ENCODE assay signal across 9 mouse cellular contexts in genomic region chr7:43796355-43796754, GRCm38 (mm10). TPM values are rescaled to one million over a fixed set of nuclear protein-coding genes. Genes with fewer than 3 reads are reported as not detected.
DNase-seq lines count a peak whose midpoint lies in the region; ATAC-seq lines count a peak whose summit lies in the region.
"Had no signal": no experiment of that assay in that cellular context is flagged by ENCODE, and none has a peak within 500 bp of the region (broad histone marks: within the 10 kb centered on the region; RNA-seq: fewer than 3 reads in every experiment).

No protein-coding gene starts in this region.

- WGBS in kidney, embryonic 16.5 days, result 1% methylated on average over 8 of the region's 8 CpGs
- 9% methylated on average over 8 of the region's 8 CpGs for WGBS in embryonic facial prominence, embryonic 12.5 days
- 7% methylated on average over 8 of the region's 8 CpGs for WGBS in hindbrain, embryonic 16.5 days
- WGBS in midbrain, embryonic 15.5 days, result 8% methylated on average over 8 of the region's 8 CpGs

- no peak for DNase-seq in kidney, postnatal 14 days
- no peak for DNase-seq in thymus, postnatal 0 days (ENCODE audit: low spot score)

- no peaks in the 10 kb centered on the region for H3K9me3 ChIP-seq in kidney, embryonic 16.5 days (ENCODE audit: low read length)
- no peaks in the 10 kb centered on the region for H3K9me3 ChIP-seq in embryonic facial prominence, embryonic 12.5 days
- no peaks in the 10 kb centered on the region for H3K9me3 ChIP-seq in hindbrain, embryonic 16.5 days (ENCODE audit: control insufficient read depth, low read length)
- no peaks in the 10 kb centered on the region for H3K9me3 ChIP-seq in midbrain, embryonic 15.5 days

- no peaks in the 10 kb centered on the region for H3K36me3 ChIP-seq in kidney, embryonic 16.5 days (ENCODE audit: insufficient read depth, low read length)
- H3K36me3 ChIP-seq in embryonic facial prominence, embryonic 12.5 days, result no peaks in the 10 kb centered on the region
- H3K36me3 ChIP-seq in hindbrain, embryonic 16.5 days (ENCODE audit: control insufficient read depth, insufficient read depth, low read length), result no peaks in the 10 kb centered on the region
- H3K36me3 ChIP-seq in midbrain, embryonic 15.5 days (replicated peaks), result no peaks in the 10 kb centered on the region

- H3K4me2 ChIP-seq in kidney, embryonic 16.5 days (replicated peaks; ENCODE audit: low read depth, low read length), result peak overlapping the region; percentile 93
- H3K4me2 ChIP-seq in embryonic facial prominence, embryonic 12.5 days (replicated peaks), result peak overlapping the region; percentile 78
- H3K4me2 ChIP-seq in hindbrain, embryonic 16.5 days (ENCODE audit: low read length), result peak overlapping the region; percentile 88
- peak overlapping the region; percentile 74 for H3K4me2 ChIP-seq in midbrain, embryonic 15.5 days

- peaks cover 16% of the 10 kb centered on the region for H3K4me1 ChIP-seq in kidney, embryonic 16.5 days (ENCODE audit: insufficient read depth, low read length)
- no peaks in the 10 kb centered on the region for H3K4me1 ChIP-seq in embryonic facial prominence, embryonic 12.5 days
- peaks cover 9% of the 10 kb centered on the region; the same call in 1 of the 2 replicates for H3K4me1 ChIP-seq in hindbrain, embryonic 16.5 days (ENCODE audit: control insufficient read depth, insufficient read depth, low read depth, low read length)
- peaks cover 21% of the 10 kb centered on the region for H3K4me1 ChIP-seq in midbrain, embryonic 15.5 days

- peak overlapping the region; percentile 59 for H3K4me3 ChIP-seq in kidney, embryonic 16.5 days (ENCODE audit: low read length)
- peak overlapping the region; percentile 54 for H3K4me3 ChIP-seq in embryonic facial prominence, embryonic 12.5 days
- H3K4me3 ChIP-seq in hindbrain, embryonic 16.5 days (ENCODE audit: low read length), result peak overlapping the region; percentile 49
- H3K4me3 ChIP-seq in midbrain, embryonic 15.5 days, result peak overlapping the region; percentile 45

- H3K9ac ChIP-seq in kidney, embryonic 16.5 days (replicated peaks; ENCODE audit: low read length), result no peak overlapping the region
- H3K9ac ChIP-seq in embryonic facial prominence, embryonic 12.5 days, result peak overlapping the region; percentile 39; the same call in 1 of the 2 replicates
- peak overlapping the region; percentile 55 for H3K9ac ChIP-seq in hindbrain, embryonic 16.5 days (ENCODE audit: low read depth, low read length)
- peak overlapping the region; percentile 20; the same call in 1 of the 2 replicates for H3K9ac ChIP-seq in midbrain, embryonic 15.5 days

- H3K27me3 ChIP-seq in kidney, embryonic 16.5 days (ENCODE audit: insufficient read depth, low read length), result no peaks in the 10 kb centered on the region
- peaks cover 30% of the 10 kb centered on the region for H3K27me3 ChIP-seq in embryonic facial prominence, embryonic 12.5 days
- peaks cover 10% of the 10 kb centered on the region for H3K27me3 ChIP-seq in hindbrain, embryonic 16.5 days (replicated peaks; ENCODE audit: control insufficient read depth, insufficient read depth, low read length)
- H3K27me3 ChIP-seq in midbrain, embryonic 15.5 days (replicated peaks), result peaks cover 28% of the 10 kb centered on the region

- peak; percentile 5; the same call in 1 of the 2 replicates for ATAC-seq in kidney, embryonic 16.5 days (ENCODE audit: low FRiP score, low TSS enrichment)
- no peak for ATAC-seq in embryonic facial prominence, embryonic 12.5 days (ENCODE audit: insufficient number of reproducible peaks, insufficient read depth, low FRiP score, low TSS enrichment)
- ATAC-seq in hindbrain, embryonic 16.5 days, result peak; percentile 55
- ATAC-seq in midbrain, embryonic 15.5 days (replicated peaks), result peak; percentile 48
- no peak for ATAC-seq in CD4-positive, CD25-positive, alpha-beta regulatory T cell, adult 4 months
- ATAC-seq in cerebellum, adult (ENCODE audit: insufficient number of reproducible peaks, low FRiP score, low TSS enrichment), result no peak

- H3K27ac ChIP-seq in kidney, embryonic 16.5 days (ENCODE audit: low read length), result no peak overlapping the region
- no peak overlapping the region for H3K27ac ChIP-seq in embryonic facial prominence, embryonic 12.5 days
- H3K27ac ChIP-seq in hindbrain, embryonic 16.5 days (ENCODE audit: low read depth, low read length), result no peak overlapping the region
- no peak overlapping the region for H3K27ac ChIP-seq in midbrain, embryonic 15.5 days

RNA-seq across cellular contexts. Expression of gene Klk8, which starts 1.0 kb away (rescaled TPM):
- 31.2 and 34.4 TPM in 2 replicates for polyA plus RNA-seq in kidney, embryonic 16.5 days (2015; fragmentation: Nextera tagmentation; extraction: Ambion mirVana)
- 14.5 and 17.2 TPM in 2 replicates for polyA plus RNA-seq in embryonic facial prominence, embryonic 12.5 days (2016; fragmentation: Nextera tagmentation; extraction: Ambion mirVana)
- polyA plus RNA-seq in hindbrain, embryonic 16.5 days (2015; fragmentation: Nextera tagmentation; extraction: Ambion mirVana), result 11.3 and 13.3 TPM in 2 replicates
- polyA plus RNA-seq in midbrain, embryonic 15.5 days (2015; fragmentation: Nextera tagmentation; extraction: Ambion mirVana), result 7.3 and 10.0 TPM in 2 replicates
- polyA plus RNA-seq in thymus, postnatal 0 days (2015; fragmentation: Nextera tagmentation; extraction: Ambion mirVana), result 37.9 and 44.9 TPM in 2 replicates
- 100 to 1,000 TPM; 136 to 138 TPM for polyA plus RNA-seq in CD4-positive, CD25-positive, alpha-beta regulatory T cell, adult 4 months (2017; shearing (Covaris generic))

RNA-seq across cellular contexts. Expression of gene Klk9, which starts 4.7 kb away (rescaled TPM):
- 0.23 TPM in 1 of 2 replicates, not detected in the other for polyA plus RNA-seq in kidney, embryonic 16.5 days (2015; fragmentation: Nextera tagmentation; extraction: Ambion mirVana)
- 0.14 TPM in 1 of 2 replicates, not detected in the other for polyA plus RNA-seq in embryonic facial prominence, embryonic 12.5 days (2016; fragmentation: Nextera tagmentation; extraction: Ambion mirVana)
- 0.10 and 0.31 TPM in 2 replicates for polyA plus RNA-seq in hindbrain, embryonic 16.5 days (2015; fragmentation: Nextera tagmentation; extraction: Ambion mirVana)
- polyA plus RNA-seq in midbrain, embryonic 15.5 days (2015; fragmentation: Nextera tagmentation; extraction: Ambion mirVana), result 0.12 and 0.27 TPM in 2 replicates
- 0.19 and 0.30 TPM in 2 replicates for polyA plus RNA-seq in thymus, postnatal 0 days (2015; fragmentation: Nextera tagmentation; extraction: Ambion mirVana)
- not detected for polyA plus RNA-seq in CD4-positive, CD25-positive, alpha-beta regulatory T cell, adult 4 months (2017; shearing (Covaris generic))
- polyA plus RNA-seq: large intestine, adult 2 months had no signal

RNA-seq across cellular contexts. Expression of gene Klk7, which starts 14.7 kb away (rescaled TPM):
- polyA plus RNA-seq in kidney, embryonic 16.5 days (2015; fragmentation: Nextera tagmentation; extraction: Ambion mirVana), result 0.07 and 0.12 TPM in 2 replicates
- polyA plus RNA-seq in embryonic facial prominence, embryonic 12.5 days (2016; fragmentation: Nextera tagmentation; extraction: Ambion mirVana), result not detected in 2 replicates
- polyA plus RNA-seq in hindbrain, embryonic 16.5 days (2015; fragmentation: Nextera tagmentation; extraction: Ambion mirVana), result not detected in 2 replicates
- not detected in 2 replicates for polyA plus RNA-seq in midbrain, embryonic 15.5 days (2015; fragmentation: Nextera tagmentation; extraction: Ambion mirVana)
- polyA plus RNA-seq in thymus, postnatal 0 days (2015; fragmentation: Nextera tagmentation; extraction: Ambion mirVana), result 1.1 and 1.4 TPM in 2 replicates
- polyA plus RNA-seq in CD4-positive, CD25-positive, alpha-beta regulatory T cell, adult 4 months (2017; shearing (Covaris generic)), result under 1 TPM in 1 of 2 experiments, not detected in 1; 0.23 TPM
- polyA plus RNA-seq: large intestine, adult 2 months had no signal

RNA-seq across cellular contexts. Expression of gene Klk10, which starts 15.5 kb away (rescaled TPM):
- polyA plus RNA-seq in kidney, embryonic 16.5 days (2015; fragmentation: Nextera tagmentation; extraction: Ambion mirVana), result 0.54 and 0.71 TPM in 2 replicates
- 0.46 and 0.87 TPM in 2 replicates for polyA plus RNA-seq in embryonic facial prominence, embryonic 12.5 days (2016; fragmentation: Nextera tagmentation; extraction: Ambion mirVana)
- polyA plus RNA-seq in hindbrain, embryonic 16.5 days (2015; fragmentation: Nextera tagmentation; extraction: Ambion mirVana), result 0.21 and 0.30 TPM in 2 replicates
- polyA plus RNA-seq in midbrain, embryonic 15.5 days (2015; fragmentation: Nextera tagmentation; extraction: Ambion mirVana), result 0.12 and 0.17 TPM in 2 replicates
- 0.55 and 0.63 TPM in 2 replicates for polyA plus RNA-seq in thymus, postnatal 0 days (2015; fragmentation: Nextera tagmentation; extraction: Ambion mirVana)
- polyA plus RNA-seq in CD4-positive, CD25-positive, alpha-beta regulatory T cell, adult 4 months (2017; shearing (Covaris generic)), result under 1 TPM in 1 of 2 experiments, not detected in 1; 0.23 TPM

RNA-seq across cellular contexts. Expression of gene Klk11, which starts 22.0 kb away (rescaled TPM):
- not detected in 2 replicates for polyA plus RNA-seq in kidney, embryonic 16.5 days (2015; fragmentation: Nextera tagmentation; extraction: Ambion mirVana)
- 0.13 and 0.27 TPM in 2 replicates for polyA plus RNA-seq in embryonic facial prominence, embryonic 12.5 days (2016; fragmentation: Nextera tagmentation; extraction: Ambion mirVana)
- 0.20 TPM in 1 of 2 replicates, not detected in the other for polyA plus RNA-seq in hindbrain, embryonic 16.5 days (2015; fragmentation: Nextera tagmentation; extraction: Ambion mirVana)
- polyA plus RNA-seq in midbrain, embryonic 15.5 days (2015; fragmentation: Nextera tagmentation; extraction: Ambion mirVana), result 0.17 TPM in 1 of 2 replicates, not detected in the other
- 0.51 and 0.96 TPM in 2 replicates for polyA plus RNA-seq in thymus, postnatal 0 days (2015; fragmentation: Nextera tagmentation; extraction: Ambion mirVana)
- polyA plus RNA-seq in CD4-positive, CD25-positive, alpha-beta regulatory T cell, adult 4 months (2017; shearing (Covaris generic)), result 1 to 10 TPM in 1 of 2 experiments, not detected in 1; 1.0 TPM
- polyA plus RNA-seq: large intestine, adult 2 months had no signal

Comparison
In these comparisons a context has a peak if more than half of its experiments do, and no peak if none do; other contexts are left out.
1. ATAC-seq: peak in kidney, embryonic 16.5 days (single experiment), hindbrain, embryonic 16.5 days (single experiment) and midbrain, embryonic 15.5 days (single experiment); none in embryonic facial prominence, embryonic 12.5 days (single experiment), CD4-positive, CD25-positive, alpha-beta regulatory T cell, adult 4 months (single experiment) and cerebellum, adult (single experiment).
2. Peak in every context shown above with its lines, with median percentiles within 50 percentile points of each other: H3K4me2 ChIP-seq and H3K4me3 ChIP-seq.